8 mouse cellular contexts compared by ENCODE assay signal in the genomic region with DNA sequence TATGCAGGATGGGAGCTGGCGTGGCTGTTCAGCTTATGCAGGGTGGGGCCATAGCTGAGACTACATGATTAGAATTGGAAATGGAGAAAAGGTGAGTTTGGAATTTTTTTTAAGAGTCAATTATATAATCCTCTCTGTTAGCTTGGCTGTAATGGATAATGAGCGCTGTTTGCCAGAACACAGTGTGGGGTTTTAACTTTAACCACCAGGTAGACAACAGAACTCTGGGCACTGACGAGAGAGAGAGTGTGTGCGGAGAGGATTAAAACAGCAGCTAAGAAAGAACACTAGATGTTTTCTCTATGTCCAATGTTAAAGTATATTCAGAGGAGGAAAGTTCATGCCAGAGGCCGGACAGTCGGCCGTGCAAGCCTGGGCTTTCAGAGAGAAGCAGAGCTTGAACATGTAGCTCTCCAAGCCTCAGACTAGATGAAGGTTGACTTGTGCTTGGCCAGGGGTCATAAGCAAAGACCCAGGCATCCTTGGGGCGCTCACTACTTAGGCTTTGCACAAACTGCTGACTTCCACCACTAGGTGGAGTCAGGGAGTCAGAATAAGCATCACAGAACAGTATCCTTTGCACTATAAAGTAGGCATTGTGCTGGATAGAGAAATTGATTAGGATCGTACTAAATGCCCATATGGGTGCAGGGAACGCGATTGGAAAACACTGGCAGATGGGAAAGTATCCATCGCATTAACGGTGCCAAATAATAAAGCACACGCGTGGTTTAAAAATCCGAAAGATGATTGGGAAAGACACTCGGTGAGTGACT.
A peak's percentile ranks its signal among the peaks of the same experiment; 100 is the strongest.
DNase-seq lines count a peak whose midpoint lies in the region.

No protein-coding gene starts in this region.

- WGBS in hindbrain, embryonic 10.5 days: 87% methylated on average over 17 of the region's 17 CpGs

- no peaks in the 10 kb centered on the region for H3K9me3 ChIP-seq in hindbrain, embryonic 10.5 days

- H3K4me3 ChIP-seq in hindbrain, embryonic 10.5 days: no peak overlapping the region

- H3K4me1 ChIP-seq in hindbrain, embryonic 10.5 days (replicated peaks): no peaks in the 10 kb centered on the region

- H3K36me3 ChIP-seq in hindbrain, embryonic 10.5 days: no peaks in the 10 kb centered on the region

- DNase-seq in adrenal gland, postnatal 14 days: peak; percentile 31
- DNase-seq in adrenal gland, postnatal 4 days (ENCODE audit: low spot score in 2 of 2): no peak
- peak; percentile 14 for DNase-seq in urinary bladder, postnatal 25 days (ENCODE audit: low spot score)
- DNase-seq in urinary bladder, adult 2 months (ENCODE audit: low spot score): no peak
- peak; percentile 33 for DNase-seq in hindbrain, embryonic 10.5 days (ENCODE audit: low spot score)
- peak; percentile 45 to 62 for DNase-seq in layer of hippocampus, postnatal 36 days
- DNase-seq in naive thymus-derived CD4-positive, alpha-beta T cell, adult 2 months (ENCODE audit: low read depth): peak; percentile 31
- DNase-seq in yolk sac, embryonic 10.5 days (ENCODE audit: low spot score): no peak

- no peak overlapping the region for H3K27ac ChIP-seq in hindbrain, embryonic 10.5 days

- H3K27me3 ChIP-seq in hindbrain, embryonic 10.5 days (ENCODE audit: insufficient read depth, poor library complexity, severe bottlenecking): no peaks in the 10 kb centered on the region

Comparison
In these comparisons a context has a peak if more than half of its experiments do, and no peak if none do; other contexts are left out.
1. DNase-seq: peak in adrenal gland, postnatal 14 days (single experiment), urinary bladder, postnatal 25 days (single experiment), hindbrain, embryonic 10.5 days (single experiment), layer of hippocampus, postnatal 36 days (2 of 2) and naive thymus-derived CD4-positive, alpha-beta T cell, adult 2 months (single experiment); none in adrenal gland, postnatal 4 days (0 of 2), urinary bladder, adult 2 months (single experiment) and yolk sac, embryonic 10.5 days (single experiment).